Mouse (Mus musculus) MEL (cell line): ENCODE data around the gene Zwilch. TPM values are rescaled to one million over a fixed set of nuclear protein-coding genes. Genes with fewer than 3 reads are reported as not detected.

Experiments
- DNase-seq: peaks from one replicate; pipeline ENCODE4 v3.0.0; 2011; ENCODE audit warnings: low read depth, low spot score
- H3K27ac ChIP-seq: 2 replicates; pipeline ENCODE4 v1.5.1; 2012; ENCODE audit warnings: low read depth, mild to moderate bottlenecking, control low read depth, low read length, moderate library complexity; ENCODE audit not compliant: control insufficient read depth
- H3K27me3 ChIP-seq, 2 experiments: fragments of 150-350 bp in 1 of 2; sonication (generic) in 1 of 2; 2 replicates each; pipeline ENCODE4 v1.6.1; 2012; ENCODE audit warnings: low read length in 2 of 2, mild to moderate bottlenecking in 2 of 2, improper control_type of control experiment in 1 of 2, moderate library complexity in 1 of 2; ENCODE audit not compliant: insufficient read depth in 2 of 2, control insufficient read depth in 1 of 2
- H3K36me3 ChIP-seq, 2 experiments: 2 replicates each; pipeline ENCODE4 v1.6.1; 2012 to 2014; ENCODE audit warnings: low read length in 2 of 2, improper control_type of control experiment in 1 of 2, inconsistent platforms in 1 of 2, mild to moderate bottlenecking in 1 of 2; ENCODE audit not compliant: insufficient read depth in 2 of 2, control insufficient read depth in 1 of 2
- H3K4me1 ChIP-seq, 2 experiments: fragments of 150-350 bp in 1 of 2; sonication (generic) in 1 of 2; 2 replicates each; pipeline ENCODE4 v1.6.1; 2012; ENCODE audit warnings: low read length in 2 of 2, improper control_type of control experiment in 1 of 2, mild to moderate bottlenecking in 1 of 2; ENCODE audit not compliant: insufficient read depth in 2 of 2, control insufficient read depth in 1 of 2
- H3K4me3 ChIP-seq, 2 experiments: fragments of 150-350 bp in 1 of 2; sonication (generic) in 1 of 2; 2 replicates each; pipeline ENCODE4 v1.5.1; 2012; ENCODE audit warnings: low read depth in 2 of 2, low read length in 2 of 2, mild to moderate bottlenecking in 2 of 2, moderate library complexity in 2 of 2, control low read depth in 1 of 2, improper control_type of control experiment in 1 of 2; ENCODE audit not compliant: control insufficient read depth in 1 of 2, insufficient read depth in 1 of 2
- H3K79me2 ChIP-seq: 2 replicates; pipeline ENCODE4 v1.6.1; 2012; ENCODE audit warnings: mild to moderate bottlenecking, low read length, moderate library complexity; ENCODE audit not compliant: control insufficient read depth, poor library complexity, insufficient read depth
- H3K9ac ChIP-seq: 2 replicates; pipeline ENCODE4 v1.6.1; 2012; ENCODE audit warnings: low read depth, mild to moderate bottlenecking, control low read depth, low read length, moderate library complexity; ENCODE audit not compliant: control insufficient read depth, poor library complexity, severe bottlenecking
- H3K9me3 ChIP-seq: fragments of 150-350 bp; sonication (generic); replicated peaks from 2 replicates; pipeline ENCODE4 v1.6.1; 2012; ENCODE audit warnings: mild to moderate bottlenecking, low read length, improper control_type of control experiment, moderate library complexity; ENCODE audit not compliant: insufficient read depth
- E2F4 ChIP-seq: IDR thresholded peaks from 2 replicates; pipeline ENCODE4 v1.6.1; 2011; ENCODE audit warnings: low read depth, low read length, improper control_type of control experiment, borderline replicate concordance
- ELF1 ChIP-seq: IDR thresholded peaks from 2 replicates; pipeline ENCODE4 v1.6.1; 2014; ENCODE audit warnings: low read depth, mild to moderate bottlenecking, inconsistent platforms, low read length, improper control_type of control experiment, moderate library complexity
- EP300 ChIP-seq, 2 experiments: IDR thresholded peaks; 2 replicates each; pipeline ENCODE4 v1.6.1; 2011; ENCODE audit warnings: improper control_type of control experiment in 2 of 2, low read length in 2 of 2, low read depth in 1 of 2, mild to moderate bottlenecking in 1 of 2
- ETS1 ChIP-seq: IDR thresholded peaks from 2 replicates; pipeline ENCODE4 v1.6.1; 2012; ENCODE audit warnings: low read depth, mild to moderate bottlenecking, inconsistent platforms, low read length, improper control_type of control experiment, moderate library complexity
- GABPA ChIP-seq: IDR thresholded peaks from 2 replicates; pipeline ENCODE4 v1.6.1; 2012; ENCODE audit warnings: low read depth, mild to moderate bottlenecking, inconsistent platforms, low read length, improper control_type of control experiment, moderate library complexity
- HCFC1 ChIP-seq: IDR thresholded peaks from 2 replicates; pipeline ENCODE4 v1.6.1; 2012; ENCODE audit warnings: low read depth, mild to moderate bottlenecking, inconsistent platforms, low read length, improper control_type of control experiment, moderate library complexity
- KAT2A ChIP-seq: conservative IDR thresholded peaks from 2 replicates; pipeline ENCODE4 v1.6.1; 2012; ENCODE audit warnings: low read depth, low read length, improper control_type of control experiment, inconsistent platforms
- MAFK ChIP-seq: IDR thresholded peaks from 2 replicates; pipeline ENCODE4 v1.6.1; 2011; ENCODE audit warnings: low read depth, mild to moderate bottlenecking, low read length, improper control_type of control experiment, borderline replicate concordance
- MAX ChIP-seq: IDR thresholded peaks from 2 replicates; pipeline ENCODE4 v1.6.1; 2011; ENCODE audit warnings: low read length, improper control_type of control experiment
- MAZ ChIP-seq: IDR thresholded peaks from 2 replicates; pipeline ENCODE4 v1.6.1; 2012; ENCODE audit warnings: low read depth, mild to moderate bottlenecking, inconsistent platforms, low read length, improper control_type of control experiment
- MEF2A ChIP-seq: IDR thresholded peaks from 2 replicates; pipeline ENCODE4 v1.6.1; 2014; ENCODE audit warnings: low read depth, mild to moderate bottlenecking, inconsistent platforms, low read length, improper control_type of control experiment; ENCODE audit not compliant: poor library complexity, insufficient replicate concordance, severe bottlenecking; ENCODE audit errors: extremely low read depth
- MXI1 ChIP-seq: IDR thresholded peaks from 2 replicates; pipeline ENCODE4 v1.6.1; 2011; ENCODE audit warnings: mild to moderate bottlenecking, low read depth, low read length, improper control_type of control experiment
- NELFE ChIP-seq: IDR thresholded peaks from 2 replicates; pipeline ENCODE4 v1.6.1; 2011; ENCODE audit warnings: low read depth, low read length, improper control_type of control experiment
- NRF1 ChIP-seq: IDR thresholded peaks from 2 replicates; pipeline ENCODE4 v1.6.1; 2014; ENCODE audit warnings: low read depth, mild to moderate bottlenecking, inconsistent platforms, low read length, improper control_type of control experiment, moderate library complexity; ENCODE audit not compliant: poor library complexity, insufficient read depth, severe bottlenecking
- POLR2A ChIP-seq, 2 experiments: IDR thresholded peaks; 2 replicates each; pipeline ENCODE4 v1.6.1; 2011 to 2012; ENCODE audit warnings: low read length in 2 of 2, mild to moderate bottlenecking in 2 of 2, control low read depth in 1 of 2, improper control_type of control experiment in 1 of 2, low read depth in 1 of 2, moderate library complexity in 1 of 2; ENCODE audit not compliant: control insufficient read depth in 1 of 2, insufficient read depth in 1 of 2, poor library complexity in 1 of 2
- RAD21 ChIP-seq: IDR thresholded peaks from 2 replicates; pipeline ENCODE4 v1.6.1; 2011; ENCODE audit warnings: mild to moderate bottlenecking, low read depth, low read length, improper control_type of control experiment
- RCOR1 ChIP-seq: IDR thresholded peaks from 2 replicates; pipeline ENCODE4 v1.6.1; 2012; ENCODE audit warnings: low read depth, mild to moderate bottlenecking, inconsistent platforms, low read length, improper control_type of control experiment
- SIN3A ChIP-seq: IDR thresholded peaks from 2 replicates; pipeline ENCODE4 v1.6.1; 2012; ENCODE audit warnings: low read length, improper control_type of control experiment, inconsistent platforms
- SMC3 ChIP-seq: IDR thresholded peaks from 2 replicates; pipeline ENCODE4 v1.6.1; 2011; ENCODE audit warnings: low read depth, low read length, improper control_type of control experiment
- TAL1 ChIP-seq: IDR thresholded peaks from 2 replicates; pipeline ENCODE4 v1.6.1; 2012; ENCODE audit warnings: mild to moderate bottlenecking, inconsistent platforms, low read length, moderate library complexity, mixed read lengths
- UBTF ChIP-seq: IDR thresholded peaks from 2 replicates; pipeline ENCODE4 v1.6.1; 2012; ENCODE audit warnings: low read depth, mild to moderate bottlenecking, inconsistent platforms, low read length, improper control_type of control experiment, moderate library complexity, borderline replicate concordance; ENCODE audit not compliant: insufficient read depth
- USF2 ChIP-seq, 2 experiments: IDR thresholded peaks; 2 replicates each; pipeline ENCODE4 v1.6.1; 2011 to 2012; ENCODE audit warnings: improper control_type of control experiment in 2 of 2, low read length in 2 of 2, borderline replicate concordance in 1 of 2, inconsistent platforms in 1 of 2, low read depth in 1 of 2, mild to moderate bottlenecking in 1 of 2; ENCODE audit not compliant: insufficient read depth in 1 of 2
- ZKSCAN1 ChIP-seq: IDR thresholded peaks from 2 replicates; pipeline ENCODE4 v1.6.1; 2012; ENCODE audit warnings: low read depth, mild to moderate bottlenecking, inconsistent platforms, low read length, improper control_type of control experiment, moderate library complexity
- ZMIZ1 ChIP-seq: IDR thresholded peaks from 2 replicates; pipeline ENCODE4 v1.6.1; 2012; ENCODE audit warnings: low read depth, mild to moderate bottlenecking, inconsistent platforms, low read length, improper control_type of control experiment, moderate library complexity
- polyA plus RNA-seq, 2 experiments: library from polyadenylated mRNA; stranded (reverse) in 1 of 2; unstranded in 1 of 2; fragments of >175 nt in 1 of 2; fragments of >200 nt in 1 of 2; gene quantifications; 2 replicates each; pipeline versions ENCODE4 v1.2.1 to v1.2.4; 2012; ENCODE audit warnings: low replicate concordance in 2 of 2, low read depth in 1 of 2; ENCODE audit not compliant: insufficient read length in 2 of 2, insufficient read depth in 1 of 2, missing spikeins in 1 of 2
- total RNA-seq: library from RNA; depleted of rRNA; stranded (reverse); fragments of 300-350 nt; gene quantifications from 2 replicates; pipeline ENCODE4 v1.2.3, GENCODE M21; 2012

The Zwilch gene
- total and polyA plus RNA-seq, 3 experiments: 60.6 to 89.2 TPM; not detected in 1

DNA sequence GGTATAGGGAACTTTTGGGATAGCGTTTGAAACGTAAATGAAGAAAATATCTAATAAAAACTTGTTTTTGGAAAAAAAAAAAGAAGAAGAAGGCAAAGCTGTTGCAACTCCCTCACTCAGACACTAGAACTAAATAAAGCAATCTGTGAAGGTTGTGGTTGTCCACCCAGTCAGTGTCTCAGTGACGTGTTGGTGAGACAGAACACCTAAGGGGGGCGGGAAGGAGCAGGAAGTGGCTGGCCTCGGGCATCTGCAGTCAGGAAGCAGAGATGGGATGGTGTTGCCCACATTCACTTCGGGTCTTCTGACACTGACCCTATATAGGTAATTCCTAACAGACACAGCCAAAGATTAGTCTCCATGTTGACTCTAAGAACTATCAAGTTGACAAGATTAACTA lies 57.1 kb downstream of the Zwilch start:
- H3K79me2 ChIP-seq: no peaks in the 10 kb centered on the region
- no peak overlapping the region for H3K4me3 ChIP-seq
- no peaks in the 10 kb centered on the region; a peak in 1 of 4 replicates for H3K27me3 ChIP-seq
- TF ChIP-seq MAX (no peak), MXI1 (no peak), MEF2A (no peak), KAT2A (no peak), TAL1 (no peak), NRF1 (no peak), RAD21 (no peak), MAFK (no peak), POLR2A (IDR thresholded peaks at IDR 0.05; ENCODE audit: control insufficient read depth in 1 of 2, insufficient read depth in 1 of 2, low read depth in 1 of 2, low read length in 2 of 2, poor library complexity in 1 of 2) (no peak), ZMIZ1 (no peak), E2F4 (no peak)
- H3K9me3 ChIP-seq: no peaks in the 10 kb centered on the region
- H3K36me3 ChIP-seq: no peaks in the 10 kb centered on the region
- DNase-seq: no peak
- H3K4me1 ChIP-seq: no peaks in the 10 kb centered on the region
- no peak overlapping the region for H3K9ac ChIP-seq
- H3K27ac ChIP-seq: no peak overlapping the region

DNA sequence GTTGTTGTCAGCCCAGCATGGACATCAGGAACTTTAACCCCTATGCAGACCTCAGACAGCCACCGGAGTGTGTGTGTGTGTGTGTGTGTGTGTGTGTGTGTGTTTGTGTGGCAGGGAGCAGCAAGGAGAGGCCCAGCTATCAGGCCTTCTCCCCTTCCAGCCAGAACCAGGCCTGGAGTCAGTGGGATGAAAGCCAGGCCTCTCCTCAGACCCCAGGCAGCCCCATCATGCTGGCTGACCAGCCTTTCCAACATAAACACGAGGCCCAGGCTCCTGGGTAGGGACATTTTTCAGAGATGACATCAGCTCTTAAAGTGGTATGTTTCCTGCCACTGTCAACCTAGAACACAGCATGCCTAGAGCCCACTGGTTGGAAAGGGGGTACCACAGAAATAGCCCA lies 58.3 kb downstream of the Zwilch start:
- Histone ChIP-seq H3K4me1 (no peaks in the 10 kb centered on the region), H3K36me3 (no peaks in the 10 kb centered on the region), H3K9ac (no peak overlapping the region), H3K79me2 (no peaks in the 10 kb centered on the region), H3K27ac (no peak overlapping the region), H3K9me3 (no peaks in the 10 kb centered on the region), H3K4me3 (no peak overlapping the region), H3K27me3 (no peaks in the 10 kb centered on the region; a peak in 1 of 4 replicates)
- no peak for TF ChIP-seq MAFK
- TF ChIP-seq ELF1: no peak
- no peak for TF ChIP-seq MAZ
- TF ChIP-seq UBTF: no peak
- TF ChIP-seq NELFE: no peak
- no peak for TF ChIP-seq ETS1
- no peak for TF ChIP-seq RCOR1
- no peak for TF ChIP-seq HCFC1
- TF ChIP-seq POLR2A (IDR thresholded peaks at IDR 0.05; ENCODE audit: control insufficient read depth in 1 of 2, insufficient read depth in 1 of 2, low read depth in 1 of 2, low read length in 2 of 2, poor library complexity in 1 of 2): no peak
- no peak for TF ChIP-seq ZKSCAN1
- TF ChIP-seq RAD21: no peak
- no peak for TF ChIP-seq SIN3A
- TF ChIP-seq E2F4: no peak
- no peak for TF ChIP-seq EP300 (IDR thresholded peaks at IDR 0.05; ENCODE audit: low read depth in 1 of 2, low read length in 2 of 2)
- TF ChIP-seq USF2 (IDR thresholded peaks at IDR 0.05; ENCODE audit: borderline replicate concordance in 1 of 2, insufficient read depth in 1 of 2, low read depth in 1 of 2, low read length in 2 of 2): no peak
- TF ChIP-seq ZMIZ1: no peak
- TF ChIP-seq GABPA: no peak
- TF ChIP-seq SMC3: no peak
- DNase-seq: no peak
